Mouse (Mus musculus) limb, embryonic 14.5 days (tissue): ENCODE results near the gene Gatb. TPM values are rescaled to one million over a fixed set of nuclear protein-coding genes. Genes with fewer than 3 reads are reported as not detected.

ENCODE experiments used
- ATAC-seq: fragments of 200-750 bp; cut with Nextera tagmentation; 2 replicates; pipeline ENCODE4 v1.8.0; 2017; ENCODE audit warnings: low read depth, moderate number of reproducible peaks, moderate TSS enrichment; ENCODE audit not compliant: low FRiP score
- DNase-seq: peaks from one replicate; pipeline ENCODE4 v3.0.0-alpha.2; 2015; ENCODE audit warnings: low spot score
- H3K27ac ChIP-seq: fragments of 300-500 bp; sonication (generic); replicated peaks from 2 replicates; pipeline ENCODE4 v1.5.1; 2014; ENCODE audit warnings: low read depth, mild to moderate bottlenecking, low read length, moderate library complexity, mixed read lengths
- H3K27me3 ChIP-seq: fragments of 300-500 bp; sonication (generic); 2 replicates; pipeline ENCODE4 v1.6.1; 2014; ENCODE audit warnings: low read length, mixed read lengths; ENCODE audit not compliant: control insufficient read depth, insufficient read depth
- H3K36me3 ChIP-seq: fragments of 300-500 bp; sonication (generic); 2 replicates; pipeline ENCODE4 v1.6.1; 2014; ENCODE audit warnings: mild to moderate bottlenecking, low read length, moderate library complexity, mixed read lengths; ENCODE audit not compliant: control insufficient read depth, insufficient read depth
- H3K4me1 ChIP-seq: fragments of 300-500 bp; sonication (generic); 2 replicates; pipeline ENCODE4 v1.6.1; 2014; ENCODE audit warnings: antibody characterized with exemption, low read length, mixed read lengths; ENCODE audit not compliant: control insufficient read depth, insufficient read depth
- H3K4me2 ChIP-seq: fragments of 300-500 bp; sonication (generic); replicated peaks from 2 replicates; pipeline ENCODE4 v1.6.1; 2014; ENCODE audit warnings: low read depth, mild to moderate bottlenecking, low read length, moderate library complexity; ENCODE audit not compliant: severe bottlenecking
- H3K4me3 ChIP-seq: fragments of 300-500 bp; sonication (generic); replicated peaks from 2 replicates; pipeline ENCODE4 v1.5.1; 2014; ENCODE audit warnings: low read length
- H3K9ac ChIP-seq: fragments of 300-500 bp; sonication (generic); 2 replicates; pipeline ENCODE4 v1.6.1; 2014; ENCODE audit warnings: mild to moderate bottlenecking, low read depth, low read length, moderate library complexity; ENCODE audit not compliant: severe bottlenecking
- H3K9me3 ChIP-seq: fragments of 300-500 bp; sonication (generic); 2 replicates; pipeline ENCODE4 v1.6.1; 2016; ENCODE audit warnings: low read length; ENCODE audit not compliant: control insufficient read depth
- POLR2A ChIP-seq: fragments of 200-500 bp; IDR thresholded peaks from 2 replicates; pipeline ENCODE4 v1.8.0; 2012; ENCODE audit warnings: inconsistent platforms, mild to moderate bottlenecking, moderate library complexity, borderline replicate concordance; ENCODE audit not compliant: insufficient read depth, insufficient read length; ENCODE audit errors: extremely low read depth
- WGBS: fragments of 180-500 bp; shearing (Covaris S2); extraction: QIAGEN DNeasy Blood & Tissue Kit; methylation state at CpG from one replicate; pipeline ENCODE4 v1.1.7; 2014; 5-methylcytosine and 5-hydroxymethylcytosine counted together
- polyA plus RNA-seq, 2 experiments: library from polyadenylated mRNA; depleted of rRNA in 1 of 2; stranded (reverse) in 1 of 2; unstranded in 1 of 2; fragments of >200 nt; fragmentation: Nextera tagmentation in 1 of 2; extraction: Ambion mirVana in 1 of 2; gene quantifications; 2 replicates each; pipeline versions ENCODE4 v1.2.1 to v1.2.3; 2012 to 2014

The Gatb gene
- polyA plus RNA-seq, 2 experiments = 9.0 to 18.3 TPM

- no peaks in the 10 kb centered on the region for H3K27me3 ChIP-seq
- 88% methylated on average over 4 of the region's 4 CpGs for WGBS
- H3K36me3 ChIP-seq = no peaks in the 10 kb centered on the region
- H3K27ac ChIP-seq = no peak overlapping the region
- DNase-seq (no peak), ATAC-seq (no peak)
- no peak for TF ChIP-seq POLR2A
- H3K9ac ChIP-seq = no peak overlapping the region
- H3K9me3 ChIP-seq = no peaks in the 10 kb centered on the region
- H3K4me1 ChIP-seq = no peaks in the 10 kb centered on the region
- H3K4me3 ChIP-seq = no peak overlapping the region
- no peak overlapping the region for H3K4me2 ChIP-seq
Measured at GRCm38 (mm10) chr3:85629895-85630510, 56.1 kb downstream of the Gatb start.

GRCm38 (mm10) chr3:85633733-85634132, 59.8 kb downstream of the Gatb start:
- H3K4me3 ChIP-seq = no peak overlapping the region
- no peaks in the 10 kb centered on the region for H3K4me1 ChIP-seq
- TF ChIP-seq POLR2A = no peak
- ATAC-seq = no peak
- H3K27ac ChIP-seq = no peak overlapping the region
- no peaks in the 10 kb centered on the region for H3K36me3 ChIP-seq
- no peak overlapping the region for H3K9ac ChIP-seq
- no peaks in the 10 kb centered on the region for H3K27me3 ChIP-seq
- H3K4me2 ChIP-seq = no peak overlapping the region
- no peaks in the 10 kb centered on the region for H3K9me3 ChIP-seq
- WGBS = 88% methylated on average over 2 of the region's 2 CpGs
- no peak for DNase-seq

GRCm38 (mm10) chr3:85634389-85635125, 60.6 kb downstream of the Gatb start:
- DNase-seq (no peak), ATAC-seq (peak; percentile 26; the same call in 1 of the 2 replicates)
- no peaks in the 10 kb centered on the region for H3K9me3 ChIP-seq
- no peak for TF ChIP-seq POLR2A
- H3K9ac ChIP-seq = no peak overlapping the region
- H3K27me3 ChIP-seq = no peaks in the 10 kb centered on the region
- no peak overlapping the region for H3K4me3 ChIP-seq
- 65% methylated on average over 8 of the region's 8 CpGs for WGBS
- H3K4me2 ChIP-seq = no peak overlapping the region
- H3K4me1 ChIP-seq = no peaks in the 10 kb centered on the region
- H3K36me3 ChIP-seq = no peaks in the 10 kb centered on the region
- H3K27ac ChIP-seq = no peak overlapping the region

GRCm38 (mm10) chr3:85635126-85635419, 61.2 kb downstream of the Gatb start:
- Histone ChIP-seq H3K9ac (no peak overlapping the region), H3K9me3 (no peaks in the 10 kb centered on the region), H3K36me3 (no peaks in the 10 kb centered on the region), H3K27me3 (no peaks in the 10 kb centered on the region), H3K4me2 (no peak overlapping the region), H3K4me3 (no peak overlapping the region), H3K27ac (no peak overlapping the region), H3K4me1 (no peaks in the 10 kb centered on the region)
- DNase-seq = no peak
- 69% methylated on average over 2 of the region's 2 CpGs for WGBS
- TF ChIP-seq POLR2A = no peak
- ATAC-seq = no peak

GRCm38 (mm10) chr3:85635591-85635990, 61.7 kb downstream of the Gatb start:
- Histone ChIP-seq H3K9me3 (no peaks in the 10 kb centered on the region), H3K4me1 (no peaks in the 10 kb centered on the region), H3K4me2 (no peak overlapping the region), H3K4me3 (no peak overlapping the region), H3K27me3 (no peaks in the 10 kb centered on the region), H3K9ac (no peak overlapping the region), H3K36me3 (no peaks in the 10 kb centered on the region), H3K27ac (no peak overlapping the region)
- TF ChIP-seq POLR2A = no peak
- no peak for DNase-seq
- no peak for ATAC-seq
- 91% methylated on average over 2 of the region's 2 CpGs for WGBS
